Mouse (Mus musculus): ENCODE measurements at regions not wholly inside any gene's neighbourhood (a gene's known extent, or its start where the extent isn't known, plus 50 kb on each side); places are given as distances from the start of the nearest gene placed in this dataset.
A peak's percentile ranks its signal among the peaks of the same experiment; 100 is the strongest.

GRCm38 (mm10) chr3:10575728-10576127 lies 240.2 kb upstream of the Gm38303 start:
- 71% methylated on average over 1 of the region's 1 CpGs for WGBS
- Histone ChIP-seq H3K9me3 (no peaks in the 10 kb centered on the region), H3K36me3 (replicated peaks) (no peaks in the 10 kb centered on the region), H3K9ac (no peak overlapping the region), H3K4me3 (no peak overlapping the region), H3K27ac (no peak overlapping the region), H3K4me1 (no peaks in the 10 kb centered on the region), H3K27me3 (replicated peaks) (no peaks in the 10 kb centered on the region), H3K4me2 (no peak overlapping the region)
- no peak for ATAC-seq (replicated peaks)

DNA sequence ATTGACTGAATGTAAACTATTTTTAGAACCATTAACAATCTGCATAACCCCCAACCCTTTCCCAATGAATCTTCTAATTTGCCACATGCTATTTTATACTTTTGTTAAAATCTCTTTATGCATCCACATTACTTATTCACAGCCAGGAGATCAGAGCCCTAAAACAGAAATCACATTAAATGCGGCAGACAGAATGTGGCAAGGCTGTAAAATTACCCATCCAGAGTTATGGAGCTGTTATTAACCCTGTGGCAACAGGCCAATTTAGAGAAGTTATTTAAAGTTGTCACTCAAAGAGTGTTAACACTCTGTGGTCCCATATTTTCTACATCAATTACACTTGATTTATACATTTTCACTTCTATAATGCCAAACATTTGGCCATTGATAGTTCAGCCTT lies 239.7 kb upstream of the Gm38303 start:
- ATAC-seq (replicated peaks), result 0 out of 2 replicates have a peak, but pooled peaks have one; percentile 48
- Histone ChIP-seq H3K4me2 (no peak overlapping the region), H3K27ac (no peak overlapping the region), H3K27me3 (replicated peaks) (no peaks in the 10 kb centered on the region), H3K4me1 (no peaks in the 10 kb centered on the region), H3K4me3 (no peak overlapping the region), H3K36me3 (replicated peaks) (no peaks in the 10 kb centered on the region), H3K9me3 (no peaks in the 10 kb centered on the region), H3K9ac (no peak overlapping the region)
- 45% methylated on average over 1 of the region's 1 CpGs for WGBS

DNA sequence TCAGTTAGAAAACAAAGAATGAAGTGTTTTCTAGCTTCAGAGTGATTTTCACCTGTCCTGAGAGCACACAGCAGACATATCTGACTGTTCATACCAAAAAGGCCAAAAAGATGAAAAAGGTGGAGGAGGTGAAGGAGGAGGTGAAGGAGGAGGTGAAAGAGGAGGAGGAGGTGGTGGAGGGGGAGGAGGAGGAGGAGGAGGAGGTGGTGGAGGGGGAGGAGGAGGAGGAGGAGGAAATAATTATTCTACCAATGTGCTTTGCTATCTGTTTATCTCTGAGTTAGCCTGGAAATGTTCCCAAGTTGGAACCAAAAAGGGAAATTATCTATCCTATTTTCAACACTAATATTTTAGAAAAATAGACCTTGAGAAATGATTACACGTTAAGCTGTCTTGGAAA lies 239.3 kb upstream of the Gm38303 start:
- no peaks in the 10 kb centered on the region for H3K9me3 ChIP-seq
- H3K4me3 ChIP-seq, result no peak overlapping the region
- no peak overlapping the region for H3K9ac ChIP-seq
- no peaks in the 10 kb centered on the region for H3K4me1 ChIP-seq
- no peak overlapping the region for H3K4me2 ChIP-seq
- no peaks in the 10 kb centered on the region for H3K36me3 ChIP-seq (replicated peaks)
- no peaks in the 10 kb centered on the region for H3K27me3 ChIP-seq (replicated peaks)
- ATAC-seq (replicated peaks), result no peak
- no peak overlapping the region for H3K27ac ChIP-seq
- 59% methylated on average over 1 of the region's 1 CpGs for WGBS
